Mouse (Mus musculus) small intestine, adult 2 months (tissue): ENCODE measurements around the gene Padi2.

Experiments used
- CTCF ChIP-seq: fragments of 200-500 bp; IDR thresholded peaks from 2 replicates; pipeline ENCODE4 v1.5.1; 2012; ENCODE audit warnings: low read depth, mild to moderate bottlenecking, control low read depth, inconsistent platforms, low read length, moderate library complexity, mixed read lengths; ENCODE audit not compliant: insufficient replicate concordance, insufficient read length; ENCODE audit errors: extremely low read depth
- POLR2A ChIP-seq: fragments of 200-500 bp; IDR thresholded peaks from 2 replicates; pipeline ENCODE4 v1.6.1; 2012; ENCODE audit warnings: low read depth, mild to moderate bottlenecking, control low read depth, inconsistent platforms, low read length, moderate library complexity

DNA sequence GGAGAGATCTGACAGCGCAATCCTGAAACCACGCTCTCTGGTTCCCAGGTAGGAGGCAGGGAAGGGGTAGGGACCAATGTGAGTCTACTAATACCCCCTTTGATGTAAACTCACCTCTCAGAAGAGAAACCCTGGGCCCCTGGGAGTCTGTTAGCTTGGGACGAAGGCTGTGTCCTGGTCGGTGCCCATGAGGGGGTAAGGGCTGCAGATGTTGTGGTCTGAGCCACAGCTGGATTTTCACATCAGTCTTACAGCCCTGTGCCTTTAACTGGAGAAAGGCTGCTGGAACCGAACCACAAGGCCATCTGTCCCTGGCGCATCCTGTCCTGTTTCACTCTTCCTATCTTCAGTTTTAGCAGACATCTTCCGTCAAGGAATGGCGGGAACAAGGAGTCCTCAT, 30.0 kb upstream of the Padi2 start:
- no peak for TF ChIP-seq CTCF
- TF ChIP-seq POLR2A = no peak
